Mouse (Mus musculus) 3T3-L1 (cell line): ENCODE data around the gene Cpsf4l.

Experiments used
- DNase-seq: peaks from one replicate; pipeline ENCODE4 v3.0.0-alpha.2; 2015; ENCODE audit warnings: low read depth, low spot score

Cpsf4l gene

DNA sequence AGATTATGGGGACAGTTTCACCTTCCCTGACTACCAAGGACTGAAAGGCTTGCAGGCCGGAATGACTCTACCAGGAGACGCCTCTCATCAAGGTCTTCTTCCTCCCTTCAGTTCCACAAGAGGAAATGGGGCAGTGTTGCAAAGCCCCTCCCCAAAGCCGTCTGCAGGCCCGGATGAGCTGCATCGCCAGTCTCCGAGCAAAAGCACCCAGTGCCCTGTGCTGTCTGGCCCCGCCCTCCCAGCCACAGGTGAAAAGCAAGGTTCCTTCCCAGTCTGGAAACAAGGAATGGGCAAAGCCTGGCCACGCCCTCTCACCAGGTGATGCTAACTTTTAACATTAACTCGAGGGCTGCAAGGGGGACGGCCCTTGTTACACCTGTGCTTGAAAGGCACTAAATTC lies 43.2 kb downstream of the Cpsf4l start:
- DNase-seq = no peak

GRCm38 (mm10) chr11:113666205-113666604 lies 43.6 kb downstream of the Cpsf4l start:
- DNase-seq = no peak

DNA sequence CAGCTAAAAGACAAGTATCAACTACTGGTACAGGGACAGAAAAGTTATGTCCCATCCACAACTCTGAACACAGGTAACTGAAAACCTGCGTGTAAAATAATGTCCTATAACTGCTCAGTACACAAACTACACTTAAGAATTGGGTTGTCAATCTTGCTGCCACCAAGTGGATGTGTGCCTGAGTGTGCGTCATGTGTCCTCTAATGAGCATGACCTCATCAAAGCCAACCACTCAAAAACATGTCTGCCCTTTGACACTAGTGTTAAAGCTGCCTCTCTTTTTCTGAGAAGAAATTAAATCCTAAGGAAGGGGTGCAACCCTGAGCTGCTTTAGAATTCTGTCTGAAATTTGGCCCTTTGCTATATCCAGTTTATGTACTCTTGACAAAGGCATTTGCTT lies 45.5 kb downstream of the Cpsf4l start:
- no peak for DNase-seq

- DNase-seq = no peak
Measured at GRCm38 (mm10) chr11:113661835-113662351, 47.9 kb downstream of the Cpsf4l start.

DNA sequence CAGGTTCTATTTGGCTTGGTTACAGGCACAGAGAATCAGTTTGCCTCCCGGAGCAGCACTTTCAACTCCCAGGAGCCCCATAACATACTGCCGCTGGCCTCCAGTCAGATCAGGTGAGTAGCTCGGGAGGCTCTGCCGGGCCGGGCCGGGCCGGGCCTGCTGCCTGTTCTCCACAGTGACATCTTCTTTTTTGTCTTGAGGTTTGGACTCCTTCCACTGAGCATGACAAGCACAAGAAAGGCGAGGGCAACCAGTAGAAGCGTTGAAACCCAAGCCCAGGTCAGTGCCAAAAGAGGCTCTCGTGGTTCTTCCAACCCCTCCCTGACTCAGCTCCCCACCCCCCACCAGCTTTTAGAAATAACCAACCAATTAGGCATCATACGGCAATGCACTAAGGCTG lies 48.9 kb downstream of the Cpsf4l start:
- peak; percentile 64 for DNase-seq

- DNase-seq = peak; percentile 38
Measured at GRCm38 (mm10) chr11:113660213-113660612, 49.6 kb downstream of the Cpsf4l start.

- DNase-seq = no peak
Measured at GRCm38 (mm10) chr11:113658763-113659162, 51.1 kb downstream of the Cpsf4l start.

DNA sequence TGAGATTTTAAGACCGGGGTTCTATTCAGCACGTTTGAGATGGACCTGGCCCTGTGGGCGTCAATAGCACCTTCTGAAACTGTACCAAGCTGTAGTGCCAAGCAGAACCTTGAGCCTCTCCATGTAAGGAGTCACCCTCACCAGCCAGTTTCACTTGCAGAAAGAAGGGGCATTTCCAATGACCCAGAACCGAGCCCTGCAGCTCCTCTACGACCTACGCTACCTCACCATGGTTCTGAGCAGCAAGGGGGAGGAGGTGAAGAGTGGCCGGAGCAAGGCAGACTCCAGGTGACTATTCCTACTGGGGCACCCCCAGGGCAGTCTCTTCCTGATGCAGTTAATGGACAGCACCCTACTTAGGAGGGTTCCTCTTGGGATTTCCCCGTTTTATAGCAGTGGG lies 51.5 kb downstream of the Cpsf4l start:
- no peak for DNase-seq

- no peak for DNase-seq
Measured at GRCm38 (mm10) chr11:113657221-113657620, 52.6 kb downstream of the Cpsf4l start.

- DNase-seq = no peak
Measured at GRCm38 (mm10) chr11:113656511-113656932, 53.3 kb downstream of the Cpsf4l start.

- DNase-seq = peak; percentile 70
Measured at GRCm38 (mm10) chr11:113654561-113655270, 55.1 kb downstream of the Cpsf4l start.

DNA sequence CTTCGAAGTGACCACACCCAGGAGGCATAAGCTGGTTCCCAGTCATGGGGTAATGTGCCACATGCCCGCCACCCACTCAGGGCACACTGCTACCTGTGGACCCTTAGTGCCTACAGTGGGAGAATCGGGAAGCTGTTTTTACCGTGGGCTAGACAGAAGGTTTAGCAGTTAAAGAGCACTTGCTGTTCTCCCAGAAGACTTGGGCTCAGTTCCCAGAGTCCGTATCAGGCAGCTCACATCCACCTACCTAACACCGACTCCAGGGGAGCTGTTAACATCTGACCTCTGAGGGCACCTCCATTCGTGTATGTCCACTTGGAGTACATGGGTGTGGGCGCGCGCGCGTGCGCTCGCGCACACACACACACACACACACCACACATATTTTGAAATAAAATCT lies 55.7 kb downstream of the Cpsf4l start:
- no peak for DNase-seq

DNA sequence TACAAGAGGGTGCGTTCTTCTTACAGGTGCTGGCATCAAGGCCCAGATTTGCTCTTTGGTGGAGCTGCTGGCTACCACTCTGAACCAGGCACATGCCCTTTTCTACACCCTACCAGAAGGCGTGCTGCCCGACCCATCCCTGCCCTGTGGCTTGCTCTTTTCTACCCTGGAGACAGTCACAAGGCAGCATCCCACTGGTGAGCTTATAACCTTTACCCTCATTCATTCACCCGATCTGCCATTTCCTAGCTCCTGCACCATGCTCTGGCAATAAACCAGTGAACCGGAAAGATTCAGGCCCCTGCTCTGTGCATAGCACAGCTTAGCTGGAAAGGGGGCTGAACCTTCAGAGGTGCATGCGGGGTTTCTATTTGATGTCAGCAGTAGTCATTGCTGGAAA lies 57.3 kb downstream of the Cpsf4l start:
- DNase-seq = no peak

GRCm38 (mm10) chr11:113651907-113652273 lies 57.9 kb downstream of the Cpsf4l start:
- no peak for DNase-seq

DNA sequence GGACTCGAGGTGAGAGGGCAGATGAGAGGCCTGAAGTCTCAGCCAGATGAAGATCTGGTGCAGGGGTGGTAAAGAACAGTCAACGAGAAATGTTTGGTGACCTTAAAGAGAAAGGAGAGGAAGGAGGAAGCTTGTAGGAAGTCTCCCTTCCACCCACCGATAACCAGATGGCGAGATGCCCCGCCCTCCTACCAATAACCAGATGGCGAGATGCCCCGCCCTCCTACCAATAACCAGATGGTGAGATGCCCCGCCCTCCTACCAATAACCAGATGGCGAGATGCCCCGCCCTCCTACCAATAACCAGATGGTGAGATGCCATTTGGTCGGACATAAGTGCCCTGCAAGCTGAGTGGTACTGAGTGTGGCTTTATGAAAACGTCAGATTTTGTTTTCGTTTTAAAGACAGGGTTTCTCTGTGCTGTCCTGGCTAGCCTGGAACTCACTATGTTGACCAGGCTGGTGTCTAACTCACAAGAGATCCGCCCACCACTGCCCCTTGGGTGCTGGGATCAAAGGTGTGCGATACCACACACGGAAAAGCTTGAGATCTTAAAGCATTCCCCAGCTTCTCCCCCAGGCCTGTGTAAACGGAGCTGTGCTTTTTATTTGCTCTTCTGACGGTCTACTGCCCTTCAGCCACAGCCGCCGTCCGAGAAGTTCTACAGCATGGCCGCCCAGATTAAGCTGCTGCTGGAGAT lies 58.5 kb downstream of the Cpsf4l start:
- DNase-seq = no peak

DNA sequence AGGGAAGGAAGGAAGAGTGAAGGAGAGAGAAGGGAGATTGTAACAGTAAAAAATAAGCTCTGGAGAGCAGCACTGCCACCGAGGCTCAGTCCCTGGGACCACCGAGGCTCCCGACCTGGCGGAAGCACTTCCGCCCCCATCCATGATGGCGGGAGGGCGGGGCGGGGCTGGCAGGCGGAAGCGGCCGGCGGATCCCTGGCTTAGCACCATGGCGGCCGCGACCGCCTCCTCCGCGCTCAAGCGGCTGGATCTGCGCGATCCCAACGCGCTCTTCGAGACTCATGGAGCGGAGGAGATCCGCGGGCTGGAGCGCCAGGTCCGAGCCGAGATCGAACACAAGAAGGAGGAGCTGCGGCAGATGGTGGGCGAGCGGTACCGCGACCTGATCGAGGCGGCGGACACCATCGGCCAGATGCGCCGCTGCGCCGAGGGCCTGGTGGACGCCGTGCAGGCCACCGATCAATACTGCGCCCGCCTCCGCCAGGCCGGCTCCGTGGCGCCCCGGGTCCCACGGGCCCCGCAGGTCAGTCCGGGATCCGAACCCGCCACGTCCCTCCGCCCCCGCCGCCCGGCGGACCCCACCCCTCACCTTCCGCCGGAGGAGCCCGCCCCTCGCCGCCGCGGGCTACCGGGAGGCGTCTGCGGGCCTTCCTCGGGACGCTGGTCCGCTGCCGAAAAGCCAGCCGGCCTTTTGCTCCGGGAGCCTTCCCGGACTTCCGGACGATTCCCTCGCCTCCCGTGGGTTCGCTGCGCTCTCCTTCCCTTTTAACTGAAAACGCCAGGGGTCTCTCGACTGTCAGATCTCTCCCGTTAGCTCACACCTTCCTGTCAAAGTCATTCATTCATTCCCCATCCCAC lies 60.2 kb downstream of the Cpsf4l start, which contains the start of gene Slc39a11:
Slc39a11 (minus strand) TSS at position 727 of the 858 bp plus-strand sequence.
- DNase-seq = peak; percentile 71

GRCm38 (mm10) chr11:113648690-113649352 lies 61.0 kb downstream of the Cpsf4l start, which contains the start of gene Cog1:
Cog1 (plus strand) TSS chr11:113649169.
- DNase-seq = no peak
